Comparison of ENCODE assay signal across 8 mouse cellular contexts in genomic region chr16:38346529-38347325, GRCm38 (mm10). TPM values are rescaled to one million over a fixed set of nuclear protein-coding genes. Genes with fewer than 3 reads are reported as not detected.
A peak's percentile ranks its signal among the peaks of the same experiment; 100 is the strongest.
DNase-seq lines count a peak whose midpoint lies in the region; ATAC-seq and TF ChIP-seq lines count a peak whose summit lies in the region.

TSS of gene Cox17 (plus strand) at chr16:38346991.
TSS of gene Gm21987 (plus strand) at chr16:38347040.

- peak; percentile 97 for DNase-seq in ZHBTc4 (ENCODE audit: low read depth, low spot score)
- peak; percentile 96 for DNase-seq in gastrocnemius, adult 2 months
- DNase-seq in hindbrain, postnatal 0 days (ENCODE audit: low spot score) = peak; percentile 98
- peak; percentile 89 to 91 for DNase-seq in left cerebral cortex, adult 2 months (ENCODE audit: extremely low spot score in 1 of 2, low spot score in 2 of 2)
- peak; percentile 91 to 97 for DNase-seq in right cerebral cortex, adult 2 months (ENCODE audit: low spot score in 2 of 2)
- peak; percentile 93 for DNase-seq in urinary bladder, postnatal 14 days (ENCODE audit: low spot score)

- H3K27ac ChIP-seq in gastrocnemius, adult 2 months = peak within 1 kb of the TSS; percentile 95
- peak within 1 kb of the TSS; percentile 89 for H3K27ac ChIP-seq in hindbrain, postnatal 0 days
- H3K27ac ChIP-seq in left cerebral cortex, adult 2 months = peak within 1 kb of the TSS; percentile 87

- 3% methylated on average over 35 of the region's 35 CpGs for WGBS in hindbrain, postnatal 0 days

- peak; percentile 97 for ATAC-seq in common myeloid progenitor, adult 5-6 weeks (replicated peaks; ENCODE audit: low read depth, poor library complexity, severe bottlenecking)
- peak; percentile 98 for ATAC-seq in hindbrain, postnatal 0 days
- peak; percentile 99 for ATAC-seq in megakaryocyte, adult 5-6 weeks (ENCODE audit: poor library complexity, severe bottlenecking)

- H3K4me3 ChIP-seq in gastrocnemius, adult 2 months = peak within 1 kb of the TSS; percentile 83
- H3K4me3 ChIP-seq in hindbrain, postnatal 0 days (ENCODE audit: low read length) = peak within 1 kb of the TSS; percentile 88
- H3K4me3 ChIP-seq in left cerebral cortex, adult 2 months = peak within 1 kb of the TSS; percentile 74

- H3K27me3 ChIP-seq in hindbrain, postnatal 0 days (ENCODE audit: insufficient read depth, low read length) = no peaks in the 10 kb centered on the region

- intact Hi-C loops in gastrocnemius, adult 2 months (cut with DNase I) = loop anchor here (2.0 kb wide), 2 partner anchors 44 to 106 kb away; partner anchors contain the start of gene Adprh
- intact Hi-C loops in left cerebral cortex, adult 2 months (cut with DNase I) = loop anchor here (2.0 kb wide), 2 partner anchors 106 to 160 kb away; partner anchors contain the start of gene Adprh

- peak within 1 kb of the TSS; percentile 84 for H3K4me2 ChIP-seq in hindbrain, postnatal 0 days (ENCODE audit: low read depth, low read length)

- H3K36me3 ChIP-seq in hindbrain, postnatal 0 days (ENCODE audit: insufficient read depth, low read length) = peaks cover 10% of the 10 kb centered on the region; the same call in 1 of the 2 replicates

- no peaks in the 10 kb centered on the region for H3K9me3 ChIP-seq in hindbrain, postnatal 0 days (ENCODE audit: low read length)

- TF ChIP-seq CTCF in gastrocnemius, adult 2 months (IDR thresholded peaks at IDR 0.05) = no peak
- TF ChIP-seq CTCF in hindbrain, postnatal 0 days (IDR thresholded peaks at IDR 0.05; ENCODE audit: low read depth) = no peak
- no peak for TF ChIP-seq CTCF in left cerebral cortex, adult 2 months (IDR thresholded peaks at IDR 0.05)

- no peaks in the 10 kb centered on the region for H3K4me1 ChIP-seq in hindbrain, postnatal 0 days (ENCODE audit: insufficient read depth, low read length)

- H3K9ac ChIP-seq in hindbrain, postnatal 0 days (replicated peaks; ENCODE audit: low read length) = peak within 1 kb of the TSS; percentile 71

RNA-seq across cellular contexts. Expression of gene Cox17, which starts in this region (rescaled TPM):
- total RNA-seq in common myeloid progenitor, adult 5-6 weeks (2017) = 270 and 347 TPM in 2 replicates
- 100 to 1,000 TPM; 138 to 190 TPM for total RNA-seq in gastrocnemius, adult 2 months (2021)
- 12.2 and 24.5 TPM in 2 replicates for total RNA-seq in hindbrain, postnatal 0 days (2014; rRNA removed)
- 78.5 and 90.1 TPM in 2 replicates for polyA plus RNA-seq in hindbrain, postnatal 0 days (2015; fragmentation: Nextera tagmentation; extraction: Ambion mirVana)
- total RNA-seq in left cerebral cortex, adult 2 months (2021) = 100 to 1,000 TPM; 131 to 133 TPM
- 89.3 and 106 TPM in 2 replicates for total RNA-seq in megakaryocyte, adult 5-6 weeks (2015)
- 210 and 268 TPM in 2 replicates for total RNA-seq in megakaryocyte, adult 5-6 weeks (2017)

RNA-seq across cellular contexts. Expression of gene Gm21987, which starts in this region (rescaled TPM):
- not detected in 2 replicates for total RNA-seq in common myeloid progenitor, adult 5-6 weeks (2017)
- total RNA-seq in gastrocnemius, adult 2 months (2021) = not detected
- not detected in 2 replicates for total RNA-seq in hindbrain, postnatal 0 days (2014; rRNA removed)
- not detected in 2 replicates for polyA plus RNA-seq in hindbrain, postnatal 0 days (2015; fragmentation: Nextera tagmentation; extraction: Ambion mirVana)
- total RNA-seq in left cerebral cortex, adult 2 months (2021) = not detected
- total RNA-seq in megakaryocyte, adult 5-6 weeks (2015) = not detected in 2 replicates
- not detected in 2 replicates for total RNA-seq in megakaryocyte, adult 5-6 weeks (2017)

Comparison
In these comparisons a context has a peak if more than half of its experiments do, and no peak if none do; other contexts are left out.
1. Peak in every context shown above with its lines: DNase-seq, ATAC-seq, H3K4me3 ChIP-seq and H3K27ac ChIP-seq.